Mouse (Mus musculus) cortical plate, adult 2 months (tissue): ENCODE measurements at regions not wholly inside any gene's neighbourhood (a gene's known extent, or its start where the extent isn't known, plus 50 kb on each side); places are given as distances from the start of the nearest gene placed in this dataset.

ENCODE experiments used
- H3K27ac ChIP-seq: fragments of 200-500 bp; 2 replicates; pipeline ENCODE4 v1.5.1; 2012; ENCODE audit warnings: low read length, control low read depth, inconsistent platforms; ENCODE audit not compliant: insufficient read depth
- H3K4me1 ChIP-seq: fragments of 200-500 bp; 2 replicates; pipeline ENCODE4 v1.6.1; 2011; ENCODE audit warnings: low read length; ENCODE audit not compliant: control insufficient read depth, insufficient read depth
- H3K4me3 ChIP-seq: fragments of 200-500 bp; 2 replicates; pipeline ENCODE4 v1.5.1; 2011; ENCODE audit warnings: mild to moderate bottlenecking, low read length, control low read depth; ENCODE audit not compliant: insufficient read depth
- CTCF ChIP-seq: fragments of 200-500 bp; IDR thresholded peaks from 2 replicates; pipeline ENCODE4 v1.5.1; 2011; ENCODE audit warnings: mild to moderate bottlenecking, control low read depth, low read length; ENCODE audit not compliant: insufficient read depth; ENCODE audit errors: extremely low read depth
- POLR2A ChIP-seq: fragments of 200-500 bp; IDR thresholded peaks from 2 replicates; pipeline ENCODE4 v1.6.1; 2011; ENCODE audit warnings: mild to moderate bottlenecking, low read length, control low read depth; ENCODE audit not compliant: insufficient read depth; ENCODE audit errors: extremely low read depth

DNA sequence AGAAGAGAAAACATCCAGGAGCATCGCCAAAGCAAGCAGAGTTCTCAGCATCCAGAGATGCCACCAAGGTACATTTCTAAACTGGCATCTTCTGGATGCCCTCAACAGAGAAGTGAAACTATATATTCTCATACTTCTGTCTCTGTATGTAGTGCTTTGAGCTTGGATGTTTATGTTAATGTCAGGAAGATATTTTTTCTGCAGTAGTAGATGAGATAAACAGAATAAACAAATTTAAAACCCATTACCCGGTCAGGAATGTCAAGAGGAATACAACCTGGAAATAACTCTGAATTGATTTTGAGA, 847.5 kb downstream of the Ets1 start:
- no peak for TF ChIP-seq POLR2A
- no peak for TF ChIP-seq CTCF

DNA sequence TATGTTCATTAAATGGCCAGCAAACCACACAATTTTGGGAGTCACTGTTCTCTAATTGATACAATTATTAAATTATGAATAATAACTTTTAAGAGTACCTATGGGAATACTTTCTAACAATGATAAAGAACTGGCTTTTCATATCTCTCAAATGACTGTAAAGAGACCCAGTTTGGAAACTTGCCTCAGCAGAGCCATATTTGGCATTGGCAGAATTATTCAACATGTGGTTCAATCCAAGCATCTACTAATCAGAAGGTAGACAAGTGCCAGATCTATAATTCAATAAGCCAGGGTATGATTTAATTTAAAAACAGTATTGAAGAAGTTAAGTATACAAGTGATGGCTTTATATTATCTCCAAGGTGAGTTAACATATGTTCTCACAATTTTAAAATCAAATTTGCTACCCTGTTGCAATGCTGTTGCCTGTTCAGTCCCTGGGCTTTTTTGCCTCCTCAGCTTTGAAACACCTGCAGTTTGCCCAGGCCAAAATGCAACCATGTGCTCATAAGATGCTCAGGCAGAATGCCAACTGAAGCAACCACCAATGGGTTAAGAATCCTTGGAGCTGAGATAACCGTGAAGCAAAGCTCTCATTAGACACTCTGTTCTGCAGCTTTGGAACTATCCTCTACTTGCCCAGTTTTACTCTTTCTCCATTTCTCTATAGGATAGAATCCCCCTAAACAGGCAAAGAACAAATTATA, 897.2 kb downstream of the Ets1 start:
- TF ChIP-seq CTCF (no peak), POLR2A (no peak)
- Histone ChIP-seq H3K4me1 (no peaks in the 10 kb centered on the region), H3K27ac (no peak overlapping the region), H3K4me3 (no peak overlapping the region)

More for the DNA sequence above, 847.5 kb downstream of the Ets1 start:
- Histone ChIP-seq H3K4me3 (no peak overlapping the region), H3K27ac (no peak overlapping the region), H3K4me1 (no peaks in the 10 kb centered on the region)

DNA sequence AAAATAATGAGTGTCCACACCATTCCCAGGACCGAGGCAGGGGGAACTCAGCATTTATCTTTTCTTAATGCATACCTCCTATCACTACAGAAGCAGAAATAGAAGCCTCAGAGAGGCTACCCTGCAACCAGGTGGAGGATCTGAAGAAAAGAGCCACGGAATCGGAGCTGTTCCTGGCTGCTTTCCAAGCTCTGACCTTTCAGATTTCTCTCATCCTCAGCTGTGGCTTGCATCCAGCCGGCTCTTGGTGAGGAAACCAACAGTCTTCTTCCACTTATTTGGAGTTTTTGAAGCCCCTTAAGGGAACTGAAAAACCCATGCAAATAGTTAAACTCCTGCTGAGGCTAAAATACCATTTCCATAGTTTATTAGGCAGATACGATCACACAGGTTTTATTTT, 907.3 kb downstream of the Ets1 start:
- no peak for TF ChIP-seq CTCF
- TF ChIP-seq POLR2A: no peak
- H3K27ac ChIP-seq: no peak overlapping the region
- H3K4me1 ChIP-seq: no peaks in the 10 kb centered on the region
- no peak overlapping the region for H3K4me3 ChIP-seq

DNA sequence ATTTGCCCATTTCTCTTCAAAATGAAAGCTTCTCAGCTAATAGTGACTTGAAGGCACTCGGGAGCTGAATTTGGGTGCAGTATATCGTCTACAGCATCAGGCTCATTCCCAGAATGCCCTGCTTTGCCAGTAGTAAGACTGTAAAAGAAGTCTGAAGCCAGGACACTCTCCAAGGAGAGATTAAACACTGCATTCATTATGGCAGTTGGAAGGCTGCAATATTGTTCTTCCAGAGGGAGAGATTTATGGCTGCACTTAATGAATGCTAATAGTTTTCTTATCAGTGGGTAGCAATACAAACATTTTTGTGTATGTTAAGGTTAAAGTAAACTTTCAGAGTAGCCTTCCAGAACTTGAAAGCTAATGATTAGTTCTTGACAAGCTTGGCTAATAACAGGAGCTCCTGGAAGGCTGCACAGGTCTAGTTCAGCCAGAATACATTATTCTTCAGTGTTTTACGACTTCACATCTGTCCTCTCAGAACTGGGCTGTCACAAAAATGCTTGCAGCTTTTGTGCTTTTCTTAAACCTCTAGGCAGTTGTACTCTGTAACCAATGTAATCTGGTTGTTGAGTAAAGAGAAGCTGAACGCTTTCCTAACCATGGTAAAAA, 910.2 kb downstream of the Ets1 start:
- H3K4me3 ChIP-seq: no peak overlapping the region
- no peaks in the 10 kb centered on the region for H3K4me1 ChIP-seq
- no peak for TF ChIP-seq POLR2A
- TF ChIP-seq CTCF: no peak
- no peak overlapping the region for H3K27ac ChIP-seq

DNA sequence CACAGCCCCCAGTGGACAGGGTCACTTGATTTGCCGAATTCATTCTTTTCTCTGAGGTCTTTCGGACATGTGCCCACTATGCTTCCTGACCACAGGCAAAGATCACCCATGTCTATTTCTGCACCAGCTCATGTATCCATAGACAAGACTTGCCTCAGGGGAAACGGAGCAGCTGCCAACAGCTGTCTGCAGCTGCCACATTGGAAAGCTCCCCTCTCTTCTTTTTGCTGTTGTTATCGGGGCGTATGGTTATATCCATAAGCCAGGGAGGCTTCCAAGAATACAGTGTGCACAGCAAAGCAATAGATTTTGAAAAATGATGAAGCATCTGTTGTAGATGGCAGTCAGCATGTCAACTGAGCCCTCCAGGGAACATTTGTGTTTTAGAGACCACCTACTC, 913.4 kb downstream of the Ets1 start:
- H3K27ac ChIP-seq: no peak overlapping the region
- no peak overlapping the region for H3K4me3 ChIP-seq
- no peaks in the 10 kb centered on the region for H3K4me1 ChIP-seq
- TF ChIP-seq CTCF: no peak
- no peak for TF ChIP-seq POLR2A

DNA sequence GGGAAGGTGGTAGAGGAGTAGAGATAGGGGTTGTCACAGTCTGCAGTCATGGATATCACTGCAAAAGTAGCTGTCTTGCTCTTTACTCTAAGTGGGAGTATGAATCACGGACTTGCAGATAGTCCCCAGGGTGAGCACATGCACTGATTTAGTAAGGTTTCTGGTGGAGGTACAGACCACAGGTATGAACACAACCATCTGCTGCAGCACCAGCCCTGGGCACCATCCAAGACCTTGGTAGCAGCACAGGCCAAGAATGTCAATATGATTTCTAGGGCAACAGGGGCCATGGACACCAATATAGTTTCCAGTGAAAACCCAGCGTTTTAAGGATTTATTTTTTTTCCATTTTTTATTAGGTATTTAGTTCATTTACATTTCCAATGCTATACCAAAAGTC, 913.7 kb upstream of the Kirrel3 start:
- no peak for TF ChIP-seq CTCF
- TF ChIP-seq POLR2A: no peak
- Histone ChIP-seq H3K4me1 (no peaks in the 10 kb centered on the region), H3K4me3 (no peak overlapping the region), H3K27ac (no peak overlapping the region)

DNA sequence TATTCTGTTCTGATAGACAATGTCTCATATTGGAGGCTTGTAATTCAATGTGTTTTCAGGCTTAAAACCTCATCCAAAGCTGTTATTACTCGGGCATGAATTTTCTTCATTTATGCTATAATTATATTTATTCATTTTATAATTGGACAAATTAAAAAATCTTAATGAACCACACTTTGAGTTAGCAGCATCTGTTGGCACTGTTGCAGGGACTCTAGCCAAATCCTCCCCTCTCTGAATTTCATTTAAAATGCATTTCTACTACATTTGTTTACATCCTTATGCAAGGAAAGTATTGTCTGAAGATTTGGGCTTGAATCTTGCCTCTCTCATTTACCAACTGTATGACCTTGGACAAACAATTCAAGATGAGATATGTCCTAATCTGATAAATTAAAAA, 874.2 kb upstream of the Kirrel3 start:
- H3K4me3 ChIP-seq: no peak overlapping the region
- H3K27ac ChIP-seq: no peak overlapping the region
- no peak for TF ChIP-seq POLR2A
- no peak for TF ChIP-seq CTCF
- H3K4me1 ChIP-seq: no peaks in the 10 kb centered on the region

DNA sequence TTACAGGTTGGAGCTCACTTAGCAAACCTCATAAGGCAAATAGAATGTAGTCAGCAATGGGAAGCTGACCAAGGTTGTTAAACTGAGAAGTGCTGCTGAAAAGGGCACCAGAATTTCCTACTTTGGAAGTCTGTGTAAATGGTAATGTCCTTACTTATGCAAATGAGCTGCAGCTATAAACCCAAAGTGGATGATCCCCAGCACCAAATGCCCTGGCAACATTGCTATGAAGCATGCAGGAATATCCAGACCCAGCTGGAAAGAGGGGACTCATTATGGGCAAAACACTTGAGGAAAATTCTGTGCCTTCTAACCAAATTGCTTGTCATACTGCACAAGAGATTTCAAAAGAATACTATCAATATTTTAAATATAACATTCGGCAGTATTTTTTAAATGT, 861.3 kb upstream of the Kirrel3 start:
- no peak for TF ChIP-seq CTCF
- H3K4me3 ChIP-seq: no peak overlapping the region
- H3K27ac ChIP-seq: no peak overlapping the region
- H3K4me1 ChIP-seq: no peaks in the 10 kb centered on the region

DNA sequence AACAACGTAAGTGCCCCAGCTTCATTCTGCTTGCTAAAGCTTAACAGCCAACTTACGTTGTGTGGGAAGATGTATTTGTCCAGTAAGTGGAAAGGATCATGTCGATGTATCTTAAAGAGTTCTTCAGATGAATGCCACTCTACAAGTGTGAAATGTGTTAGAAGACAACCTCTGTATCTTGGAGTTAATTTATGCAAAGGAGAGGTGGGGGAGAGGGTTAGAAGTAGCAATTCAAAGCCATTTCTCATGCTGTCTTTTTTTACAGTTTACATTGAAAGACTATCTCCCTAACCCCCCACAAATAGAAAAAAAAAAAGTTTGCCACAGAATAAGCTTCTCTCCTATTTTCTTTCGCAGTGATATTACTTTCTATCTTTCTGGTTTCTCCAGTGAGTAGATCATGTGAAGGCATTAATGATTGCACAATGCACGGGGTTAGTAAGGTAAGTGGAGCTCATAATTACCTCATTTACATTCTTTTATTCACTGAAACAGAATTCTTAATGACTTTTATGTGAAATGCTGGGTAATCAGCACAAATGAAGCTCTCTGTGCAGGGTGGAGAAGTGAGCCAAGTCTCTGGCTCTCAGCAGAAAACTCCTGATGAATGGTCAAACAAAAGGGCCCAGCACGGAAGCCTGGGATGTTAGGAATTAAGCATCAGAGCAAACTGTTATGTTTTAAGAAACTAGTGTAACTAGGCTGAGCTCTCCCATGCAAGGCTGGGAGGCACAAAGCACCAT, 855.8 kb upstream of the Kirrel3 start:
- Histone ChIP-seq H3K4me3 (no peak overlapping the region), H3K27ac (no peak overlapping the region), H3K4me1 (no peaks in the 10 kb centered on the region)
- TF ChIP-seq CTCF (no peak), POLR2A (no peak)

DNA sequence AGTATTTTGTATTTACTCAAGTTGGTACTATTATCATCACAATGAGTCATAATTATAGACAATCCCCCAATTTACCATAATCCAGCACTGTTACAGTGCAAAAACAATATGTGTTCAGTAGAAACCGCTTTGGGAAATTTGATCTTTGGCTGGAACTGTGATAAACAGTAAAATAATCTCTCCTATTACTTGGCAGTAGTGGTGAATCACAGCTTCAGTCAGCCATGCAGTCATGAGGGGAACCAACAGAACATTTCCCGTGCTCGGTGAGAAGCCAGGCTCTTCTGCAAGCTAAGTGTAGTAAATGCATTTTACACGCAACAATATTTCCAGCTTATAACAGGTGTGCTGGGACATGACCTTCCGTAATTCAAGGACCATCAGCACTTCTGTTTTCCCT, 822.7 kb upstream of the Kirrel3 start:
- TF ChIP-seq CTCF (no peak), POLR2A (no peak)
- no peak overlapping the region for H3K4me3 ChIP-seq

DNA sequence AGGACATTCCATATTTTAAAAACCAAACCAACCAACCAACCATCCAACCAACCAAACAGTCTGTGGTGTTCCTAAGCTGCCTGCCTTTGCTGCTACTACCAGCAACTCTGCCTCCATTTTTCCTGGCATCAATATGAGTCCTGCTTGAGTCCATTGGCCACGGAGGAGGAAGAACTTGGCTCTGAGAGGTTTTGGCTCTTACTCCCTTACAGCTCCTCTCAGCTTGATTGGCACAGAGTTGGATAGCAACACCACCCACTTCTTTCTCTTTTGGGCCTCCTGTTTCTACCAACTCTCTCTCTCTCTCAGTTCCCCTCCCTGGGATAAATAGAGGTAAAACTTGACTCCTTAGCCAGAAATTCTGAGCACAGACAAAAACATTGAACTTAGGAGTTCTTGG, 804.6 kb upstream of the Kirrel3 start:
- no peak overlapping the region for H3K4me3 ChIP-seq
- H3K4me1 ChIP-seq: no peaks in the 10 kb centered on the region
- no peak overlapping the region for H3K27ac ChIP-seq
- TF ChIP-seq POLR2A (no peak), CTCF (no peak)

More for the DNA sequence above, 822.7 kb upstream of the Kirrel3 start:
- no peak overlapping the region for H3K27ac ChIP-seq
- no peaks in the 10 kb centered on the region for H3K4me1 ChIP-seq
